Mouse (Mus musculus) liver, embryonic 14.5 days (tissue): ENCODE results near the gene Lrp10.

Experiments
- CTCF ChIP-seq: IDR thresholded peaks from 2 replicates; pipeline ENCODE4 v1.5.1; 2016; ENCODE audit warnings: antibody characterized with exemption, low read depth, control low read depth
- EP300 ChIP-seq: IDR thresholded peaks from 2 replicates; pipeline ENCODE4 v1.6.1; 2016; ENCODE audit warnings: antibody characterized with exemption, low read depth

GRCm38 (mm10) chr14:54475941-54476844 is 12.3 kb downstream of the Lrp10 start, which contains the start of gene Rem2:
- no peak for TF ChIP-seq EP300
- no peak for TF ChIP-seq CTCF
